In the genomic region with DNA sequence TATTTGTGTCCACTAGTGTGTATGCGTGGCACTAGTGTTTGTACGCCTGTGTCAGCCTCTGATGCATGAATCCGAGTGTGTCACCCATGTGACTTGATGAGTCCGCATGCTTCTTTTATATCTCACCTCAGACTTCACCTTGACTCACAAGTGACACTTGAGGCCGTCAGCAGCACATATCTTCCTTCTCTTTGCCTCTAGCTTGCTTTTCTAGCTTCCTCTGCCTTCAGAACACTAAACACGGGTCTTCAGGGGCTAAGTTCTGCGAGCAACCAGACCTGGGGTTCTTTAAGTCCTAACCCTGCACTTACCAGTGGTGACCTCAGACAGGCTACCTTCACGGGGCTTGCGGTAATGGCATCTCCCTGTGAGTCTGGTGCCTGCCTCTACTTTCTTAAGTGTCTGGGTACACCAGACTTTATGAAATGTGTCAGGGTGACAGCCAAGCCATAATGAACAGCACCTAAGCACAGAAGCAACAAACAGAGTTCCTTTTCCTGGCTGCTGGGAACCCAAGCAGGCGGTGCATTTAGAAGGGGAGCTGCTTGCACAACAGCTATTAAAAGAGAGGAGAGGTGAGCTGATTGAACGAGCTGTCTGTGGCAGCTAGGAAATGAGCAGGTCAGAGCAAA, we compare ENCODE assay signal across 8 mouse cellular contexts. TPM values are rescaled to one million over a fixed set of nuclear protein-coding genes. Genes with fewer than 3 reads are reported as not detected.
DNase-seq lines count a peak whose midpoint lies in the region; ATAC-seq lines count a peak whose summit lies in the region.

No protein-coding gene starts in this region.

- peak overlapping the region; percentile 40 for H3K9ac ChIP-seq in forebrain, embryonic 12.5 days
- no peak overlapping the region for H3K9ac ChIP-seq in limb, embryonic 12.5 days (replicated peaks)
- peak overlapping the region; percentile 51; the same call in 1 of the 2 replicates for H3K9ac ChIP-seq in neural tube, embryonic 14.5 days (replicated peaks; ENCODE audit: low read depth, low read length)

- ATAC-seq in forebrain, embryonic 12.5 days (ENCODE audit: low FRiP score): peak; percentile 21; the same call in 1 of the 2 replicates
- no peak for ATAC-seq in limb, embryonic 12.5 days (ENCODE audit: insufficient number of reproducible peaks, insufficient read depth, low FRiP score, low TSS enrichment, low read depth)
- ATAC-seq in neural tube, embryonic 14.5 days (ENCODE audit: low read depth): no peak

- peak overlapping the region; percentile 49; the same call in 1 of the 2 replicates for H3K4me2 ChIP-seq in forebrain, embryonic 12.5 days
- peak overlapping the region; percentile 48; the same call in 1 of the 2 replicates for H3K4me2 ChIP-seq in limb, embryonic 12.5 days
- H3K4me2 ChIP-seq in neural tube, embryonic 14.5 days (ENCODE audit: low read depth, low read length): peak overlapping the region; percentile 30; the same call in 1 of the 2 replicates

- no peaks in the 10 kb centered on the region for H3K9me3 ChIP-seq in forebrain, embryonic 12.5 days
- H3K9me3 ChIP-seq in limb, embryonic 12.5 days: no peaks in the 10 kb centered on the region
- H3K9me3 ChIP-seq in neural tube, embryonic 14.5 days (ENCODE audit: control insufficient read depth, low read length): no peaks in the 10 kb centered on the region

- intact Hi-C loops in gastrocnemius, postnatal 36 days (cut with DNase I): loop anchor here (5.0 kb wide), 1 partner anchor 50 kb away; a partner anchor contains a TSS
- intact Hi-C loops in left cerebral cortex, postnatal 10 days (cut with DNase I): no loop called here

- 68% methylated on average over 11 of the region's 11 CpGs for WGBS in forebrain, embryonic 12.5 days
- WGBS in limb, embryonic 12.5 days: 60% methylated on average over 11 of the region's 11 CpGs
- 58% methylated on average over 11 of the region's 11 CpGs for WGBS in neural tube, embryonic 14.5 days

- H3K4me1 ChIP-seq in forebrain, embryonic 12.5 days: peaks cover 40% of the 10 kb centered on the region
- H3K4me1 ChIP-seq in limb, embryonic 12.5 days (replicated peaks): peaks cover 40% of the 10 kb centered on the region
- peaks cover 15% of the 10 kb centered on the region; the same call in 1 of the 2 replicates for H3K4me1 ChIP-seq in neural tube, embryonic 14.5 days (ENCODE audit: control insufficient read depth, insufficient read depth, low read length)

- no peaks in the 10 kb centered on the region; the same call in 1 of the 2 replicates for H3K27me3 ChIP-seq in forebrain, embryonic 12.5 days
- no peaks in the 10 kb centered on the region for H3K27me3 ChIP-seq in limb, embryonic 12.5 days
- H3K27me3 ChIP-seq in neural tube, embryonic 14.5 days (ENCODE audit: control insufficient read depth, insufficient read depth, low read length): no peaks in the 10 kb centered on the region

- H3K27ac ChIP-seq in forebrain, embryonic 12.5 days: peak overlapping the region; percentile 68
- H3K27ac ChIP-seq in limb, embryonic 12.5 days: peak overlapping the region; percentile 59
- peak overlapping the region; percentile 72 for H3K27ac ChIP-seq in neural tube, embryonic 14.5 days (ENCODE audit: low read depth, low read length)

- no peaks in the 10 kb centered on the region for H3K36me3 ChIP-seq in forebrain, embryonic 12.5 days (replicated peaks)
- no peaks in the 10 kb centered on the region for H3K36me3 ChIP-seq in limb, embryonic 12.5 days
- no peaks in the 10 kb centered on the region for H3K36me3 ChIP-seq in neural tube, embryonic 14.5 days (ENCODE audit: control insufficient read depth, insufficient read depth, low read length)

- H3K4me3 ChIP-seq in forebrain, embryonic 12.5 days (replicated peaks): no peak overlapping the region
- no peak overlapping the region for H3K4me3 ChIP-seq in limb, embryonic 12.5 days (replicated peaks)
- no peak overlapping the region for H3K4me3 ChIP-seq in neural tube, embryonic 14.5 days (ENCODE audit: low read depth, low read length)

- peak; percentile 48 for DNase-seq in thymus, postnatal 0 days (ENCODE audit: low spot score)
- no peak for DNase-seq in thymus, postnatal 10 days (ENCODE audit: low spot score in 2 of 2)
- DNase-seq in gastrocnemius, postnatal 36 days: no peak
- DNase-seq in embryo, embryonic 11 days: no peak
- DNase-seq in left cerebral cortex, postnatal 10 days (ENCODE audit: extremely low spot score in 1 of 2, low spot score in 2 of 2): no peak

RNA-seq across cellular contexts. Expression of a gene that starts 51.9 kb away (rescaled TPM):
- polyA plus RNA-seq in thymus, postnatal 0 days (2015; fragmentation: Nextera tagmentation; extraction: Ambion mirVana): 13.1 and 15.5 TPM in 2 replicates
- 74.8 and 81.9 TPM in 2 replicates for polyA plus RNA-seq in forebrain, embryonic 12.5 days (2016; fragmentation: Nextera tagmentation; extraction: Ambion mirVana)
- polyA plus RNA-seq in limb, embryonic 12.5 days (2016; fragmentation: Nextera tagmentation; extraction: Ambion mirVana): 55.7 and 57.2 TPM in 2 replicates
- polyA plus RNA-seq in neural tube, embryonic 14.5 days (2014; fragmentation: Nextera tagmentation; extraction: Ambion mirVana): 47.6 and 58.3 TPM in 2 replicates
- 10 to 100 TPM; 18.6 to 23.7 TPM for total RNA-seq in gastrocnemius, postnatal 36 days (2021)
- 10 to 100 TPM; 86.4 to 89.5 TPM for total RNA-seq in left cerebral cortex, postnatal 10 days (2021)
